Mouse (Mus musculus): ENCODE measurements at regions not wholly inside any gene's neighbourhood (a gene's known extent, or its start where the extent isn't known, plus 50 kb on each side); places are given as distances from the start of the nearest gene placed in this dataset.

DNA sequence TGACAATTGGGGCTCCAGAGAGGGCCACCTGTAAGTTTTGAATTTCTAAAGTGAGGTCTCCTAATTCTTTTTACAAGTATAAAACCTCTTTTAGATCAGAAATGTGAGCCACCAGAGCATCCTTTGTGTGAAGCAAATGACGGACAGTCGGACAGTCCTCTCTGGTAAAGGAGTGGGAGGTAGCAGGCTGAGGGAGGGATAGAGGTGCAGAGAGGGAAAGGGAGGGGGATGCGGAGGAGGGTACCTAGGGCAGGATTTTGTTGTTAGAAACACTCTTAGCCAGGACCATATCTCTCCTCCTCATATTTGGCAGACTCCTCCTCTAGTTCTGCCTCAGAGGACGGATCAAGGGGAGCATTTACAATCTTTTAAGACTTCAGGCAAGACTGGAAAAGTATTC lies 130.3 kb upstream of the Adcyap1 start:
- TF ChIP-seq CTCF (IDR thresholded peaks at IDR 0.05), result no peak
- TF ChIP-seq EP300 (IDR thresholded peaks at IDR 0.05), result no peak

Measured in lung, postnatal 0 days (tissue).